Mouse (Mus musculus): ENCODE measurements at regions not wholly inside any gene's neighbourhood (a gene's known extent, or its start where the extent isn't known, plus 50 kb on each side); places are given as distances from the start of the nearest gene placed in this dataset.

DNA sequence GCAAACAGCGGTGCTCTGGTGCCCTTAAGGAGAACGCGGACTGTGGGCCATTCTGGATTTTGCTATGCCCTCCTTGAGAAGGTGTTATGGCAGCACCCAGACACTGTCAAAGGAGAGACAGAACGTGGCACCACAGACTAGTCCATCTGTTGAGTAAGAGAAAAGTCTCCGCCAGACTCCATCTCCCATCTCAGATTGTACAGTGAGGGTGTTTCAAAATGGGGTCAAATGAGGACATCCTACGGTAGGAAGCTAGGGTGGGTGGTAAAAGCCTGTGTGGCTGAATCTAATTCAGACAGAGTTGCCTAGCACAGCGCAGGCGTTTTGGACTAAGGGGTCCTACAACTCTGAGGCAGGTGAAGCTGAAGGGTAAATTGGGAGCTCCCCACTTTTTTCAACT lies 366.1 kb downstream of the Abcc12 start:
- TF ChIP-seq POLR2A (IDR thresholded peaks at IDR 0.05; ENCODE audit: control insufficient read depth, extremely low read depth, insufficient read depth, low read length, poor library complexity) (no peak), CTCF (IDR thresholded peaks at IDR 0.05; ENCODE audit: borderline replicate concordance, control insufficient read depth, extremely low read depth, insufficient read depth, low read length, poor library complexity) (no peak)

Measured in thymus, adult 2 months (tissue).